ENCODE assay signal across 8 mouse cellular contexts in genomic region chrX:93299046-93299626, GRCm38 (mm10). TPM values are rescaled to one million over a fixed set of nuclear protein-coding genes. Genes with fewer than 3 reads are reported as not detected.
DNase-seq lines count a peak whose midpoint lies in the region; ATAC-seq and TF ChIP-seq lines count a peak whose summit lies in the region.
"Had no signal": no experiment of that assay in that cellular context is flagged by ENCODE, and none has a peak within 500 bp of the region (broad histone marks: within the 10 kb centered on the region; RNA-seq: fewer than 3 reads in every experiment).

No protein-coding gene starts in this region.

- no peak for ATAC-seq in lung, postnatal 0 days
- peak; percentile 22 for ATAC-seq in forebrain, embryonic 14.5 days
- ATAC-seq in limb, embryonic 11.5 days (ENCODE audit: insufficient number of reproducible peaks, low FRiP score, low TSS enrichment, low read depth) = no peak; the same call in 1 of the 2 replicates
- ATAC-seq in stomach, embryonic 14.5 days (ENCODE audit: insufficient number of reproducible peaks, insufficient read depth, low FRiP score, low read depth) = no peak

- H3K4me2 ChIP-seq in lung, postnatal 0 days (replicated peaks; ENCODE audit: low read depth, low read length) = peak overlapping the region; percentile 62
- H3K4me2 ChIP-seq in forebrain, embryonic 14.5 days (ENCODE audit: low read length) = peak overlapping the region; percentile 58
- peak overlapping the region; percentile 24; the same call in 1 of the 2 replicates for H3K4me2 ChIP-seq in limb, embryonic 11.5 days (ENCODE audit: low read depth, severe bottlenecking)
- peak overlapping the region; percentile 23; the same call in 1 of the 2 replicates for H3K4me2 ChIP-seq in stomach, embryonic 14.5 days (replicated peaks; ENCODE audit: low read depth, low read length)

- no peak overlapping the region for H3K27ac ChIP-seq in lung, postnatal 0 days (ENCODE audit: low read length)
- peak overlapping the region; percentile 92 for H3K27ac ChIP-seq in forebrain, embryonic 14.5 days (ENCODE audit: low read depth, low read length)
- no peak overlapping the region for H3K27ac ChIP-seq in limb, embryonic 11.5 days (replicated peaks; ENCODE audit: low read depth, low read length)
- H3K27ac ChIP-seq in stomach, embryonic 14.5 days (ENCODE audit: low read length) = no peak overlapping the region

- no peaks in the 10 kb centered on the region for H3K36me3 ChIP-seq in lung, postnatal 0 days (ENCODE audit: insufficient read depth, low read length)
- H3K36me3 ChIP-seq in forebrain, embryonic 14.5 days (ENCODE audit: control insufficient read depth, insufficient read depth, low read length) = peaks cover 9% of the 10 kb centered on the region; the same call in 1 of the 2 replicates
- no peaks in the 10 kb centered on the region for H3K36me3 ChIP-seq in limb, embryonic 11.5 days (ENCODE audit: control insufficient read depth, insufficient read depth, low read length)
- H3K36me3 ChIP-seq in stomach, embryonic 14.5 days (ENCODE audit: control insufficient read depth, insufficient read depth, low read length) = no peaks in the 10 kb centered on the region

- H3K4me3 ChIP-seq in lung, postnatal 0 days (ENCODE audit: low read depth, low read length) = peak overlapping the region; percentile 42
- peak overlapping the region; percentile 21; the same call in 1 of the 2 replicates for H3K4me3 ChIP-seq in forebrain, embryonic 14.5 days (ENCODE audit: low read depth, low read length)
- no peak overlapping the region for H3K4me3 ChIP-seq in limb, embryonic 11.5 days (ENCODE audit: low read depth, low read length)
- H3K4me3 ChIP-seq in stomach, embryonic 14.5 days (ENCODE audit: low read depth, low read length) = peak overlapping the region; percentile 11; the same call in 1 of the 2 replicates

- H3K4me1 ChIP-seq in lung, postnatal 0 days (ENCODE audit: insufficient read depth, low read depth, low read length) = no peaks in the 10 kb centered on the region
- peaks cover 2% of the 10 kb centered on the region; the same call in 1 of the 2 replicates for H3K4me1 ChIP-seq in forebrain, embryonic 14.5 days (ENCODE audit: control insufficient read depth, insufficient read depth, low read length)
- H3K4me1 ChIP-seq in limb, embryonic 11.5 days (ENCODE audit: control insufficient read depth, insufficient read depth, low read length) = no peaks in the 10 kb centered on the region
- no peaks in the 10 kb centered on the region for H3K4me1 ChIP-seq in stomach, embryonic 14.5 days (ENCODE audit: control insufficient read depth, insufficient read depth, low read length)

- no peaks in the 10 kb centered on the region for H3K9me3 ChIP-seq in lung, postnatal 0 days (ENCODE audit: low read length)
- no peaks in the 10 kb centered on the region for H3K9me3 ChIP-seq in forebrain, embryonic 14.5 days (replicated peaks; ENCODE audit: control insufficient read depth, low read length)
- no peaks in the 10 kb centered on the region for H3K9me3 ChIP-seq in limb, embryonic 11.5 days (ENCODE audit: control insufficient read depth, low read length)
- H3K9me3 ChIP-seq in stomach, embryonic 14.5 days (ENCODE audit: control insufficient read depth, low read depth, low read length) = no peaks in the 10 kb centered on the region

- no peak for TF ChIP-seq EP300 in lung, postnatal 0 days (IDR thresholded peaks at IDR 0.05)

- WGBS in lung, postnatal 0 days = 11% methylated on average over 37 of the region's 43 CpGs
- WGBS in forebrain, embryonic 14.5 days = 28% methylated on average over 35 of the region's 43 CpGs
- 7% methylated on average over 37 of the region's 43 CpGs for WGBS in limb, embryonic 11.5 days
- WGBS in stomach, embryonic 14.5 days = 13% methylated on average over 34 of the region's 43 CpGs

- no peak for TF ChIP-seq CTCF in lung, postnatal 0 days (IDR thresholded peaks at IDR 0.05)

- H3K27me3 ChIP-seq in lung, postnatal 0 days (replicated peaks; ENCODE audit: insufficient read depth, low read length) = peaks cover 20% of the 10 kb centered on the region
- no peaks in the 10 kb centered on the region for H3K27me3 ChIP-seq in forebrain, embryonic 14.5 days (replicated peaks; ENCODE audit: control insufficient read depth, insufficient read depth, low read length)
- peaks cover 69% of the 10 kb centered on the region for H3K27me3 ChIP-seq in limb, embryonic 11.5 days (ENCODE audit: control insufficient read depth, insufficient read depth, low read length)
- peaks cover 35% of the 10 kb centered on the region; the same call in 1 of the 2 replicates for H3K27me3 ChIP-seq in stomach, embryonic 14.5 days (ENCODE audit: control insufficient read depth, insufficient read depth, low read length)

- H3K9ac ChIP-seq in lung, postnatal 0 days (replicated peaks; ENCODE audit: low read depth) = no peak overlapping the region
- H3K9ac ChIP-seq in forebrain, embryonic 14.5 days (ENCODE audit: low read length) = peak overlapping the region; percentile 65
- H3K9ac ChIP-seq in limb, embryonic 11.5 days (ENCODE audit: low read length) = no peak overlapping the region
- H3K9ac ChIP-seq in stomach, embryonic 14.5 days (replicated peaks; ENCODE audit: low read depth, low read length) = no peak overlapping the region

- DNase-seq in lung, postnatal 0 days (ENCODE audit: low spot score) = no peak
- no peak for DNase-seq in lung, postnatal 14 days
- DNase-seq in forebrain, embryonic 14.5 days (ENCODE audit: low spot score) = peak; percentile 75
- no peak for DNase-seq in limb, embryonic 11.5 days (ENCODE audit: low spot score)
- DNase-seq in gastrocnemius, postnatal 25 days = no peak
- no peak for DNase-seq in frontal cortex, postnatal 25 days (ENCODE audit: low spot score in 2 of 2)

RNA-seq across cellular contexts. Expression of gene Arx, which starts 12.9 kb away (rescaled TPM):
- not detected in 2 replicates for polyA plus RNA-seq in lung, postnatal 0 days (2015; fragmentation: Nextera tagmentation; extraction: Ambion mirVana)
- polyA plus RNA-seq in forebrain, embryonic 14.5 days (2014; fragmentation: Nextera tagmentation; extraction: Ambion mirVana) = 32.4 and 32.7 TPM in 2 replicates
- polyA plus RNA-seq in limb, embryonic 11.5 days (2014; fragmentation: Nextera tagmentation; extraction: Ambion mirVana) = 0.17 and 0.21 TPM in 2 replicates
- 0.08 and 0.13 TPM in 2 replicates for polyA plus RNA-seq in stomach, embryonic 14.5 days (2014; fragmentation: Nextera tagmentation; extraction: Ambion mirVana)
- total RNA-seq in gastrocnemius, postnatal 25 days (2021) = under 1 TPM; 0.27 to 0.28 TPM
- total RNA-seq: monocyte, adult 5-6 weeks had no signal

Comparison
In these comparisons a context has a peak if more than half of its experiments do, and no peak if none do; other contexts are left out.
1. RNA of gene Arx, which starts 12.9 kb away (polyA plus RNA-seq): 32.4 to 32.7 TPM in forebrain, embryonic 14.5 days; 0.17 to 0.21 TPM in limb, embryonic 11.5 days, 0.08 to 0.13 TPM in stomach, embryonic 14.5 days and not detected in lung, postnatal 0 days; every median in the first group is over 10 times any median in the second.
2. Peak in every context shown above with its lines, with median percentiles within 50 percentile points of each other: H3K4me2 ChIP-seq.